Mouse (Mus musculus) thymus, postnatal 0 days (tissue): ENCODE data around the gene Rrm1. TPM values are rescaled to one million over a fixed set of nuclear protein-coding genes. Genes with fewer than 3 reads are reported as not detected.
"Not testable (repeated sequence)": the region's sequence is repeated elsewhere in the genome, so short reads cannot be mapped to it uniquely, and the experiment has no call there.

Experiments
- DNase-seq: peaks from one replicate; pipeline ENCODE4 v3.0.0-alpha.2; 2015; ENCODE audit warnings: low spot score
- polyA plus RNA-seq: library from polyadenylated mRNA; unstranded; fragments of >200 nt; fragmentation: Nextera tagmentation; extraction: Ambion mirVana; gene quantifications from 2 replicates; pipeline ENCODE4 v1.2.1, GENCODE M21; 2015

Rrm1 gene
- polyA plus RNA-seq, 1 experiment from 2014 or later, result 151 TPM

- no peak for DNase-seq
Measured at GRCm38 (mm10) chr7:102477377-102477776, 35.9 kb downstream of the Rrm1 start.

GRCm38 (mm10) chr7:102478425-102478824 is 36.9 kb downstream of the Rrm1 start:
- no peak for DNase-seq

GRCm38 (mm10) chr7:102478926-102479325 is 37.4 kb downstream of the Rrm1 start:
- DNase-seq, result no peak

GRCm38 (mm10) chr7:102479368-102480078 is 38.0 kb downstream of the Rrm1 start:
- no peak for DNase-seq

- DNase-seq, result no peak
Measured at GRCm38 (mm10) chr7:102480821-102481220, 39.3 kb downstream of the Rrm1 start.

GRCm38 (mm10) chr7:102481579-102481978 is 40.1 kb downstream of the Rrm1 start, which contains the start of gene Olfr543:
Gene Olfr543, minus strand, starts transcription at chr7:102481679.
- no peak for DNase-seq

GRCm38 (mm10) chr7:102483665-102484064 is 42.2 kb downstream of the Rrm1 start:
- no peak for DNase-seq

- DNase-seq, result not testable (repeated sequence)
Measured at GRCm38 (mm10) chr7:102484766-102485165, 43.3 kb downstream of the Rrm1 start.

GRCm38 (mm10) chr7:102486105-102486504 is 44.6 kb downstream of the Rrm1 start:
- DNase-seq, result no peak

GRCm38 (mm10) chr7:102488161-102488560 is 46.7 kb downstream of the Rrm1 start, which contains the start of gene Olfr544:
Gene Olfr544, minus strand, starts transcription at chr7:102488313.
- DNase-seq, result no peak

- not testable (repeated sequence) for DNase-seq
Measured at GRCm38 (mm10) chr7:102494416-102494815, 52.9 kb downstream of the Rrm1 start.

GRCm38 (mm10) chr7:102499473-102499872 is 58.0 kb downstream of the Rrm1 start, which contains the start of gene Olfr545:
Gene Olfr545, minus strand, starts transcription at chr7:102499573.
- no peak for DNase-seq

- no peak for DNase-seq
Measured at GRCm38 (mm10) chr7:102501986-102502385, 60.5 kb downstream of the Rrm1 start.

GRCm38 (mm10) chr7:102506848-102507247 is 65.4 kb downstream of the Rrm1 start:
- peak; percentile 67 for DNase-seq

- no peak for DNase-seq
Measured at GRCm38 (mm10) chr7:102508066-102508465, 66.6 kb downstream of the Rrm1 start.

- no peak for DNase-seq
Measured at GRCm38 (mm10) chr7:102508666-102509065, 67.2 kb downstream of the Rrm1 start.

GRCm38 (mm10) chr7:102509726-102510125 is 68.2 kb downstream of the Rrm1 start:
- DNase-seq, result no peak

GRCm38 (mm10) chr7:102511927-102512326 is 70.4 kb downstream of the Rrm1 start:
- no peak for DNase-seq

GRCm38 (mm10) chr7:102512814-102513435 is 71.4 kb downstream of the Rrm1 start:
- DNase-seq, result peak; percentile 87

GRCm38 (mm10) chr7:102514144-102514543 is 72.6 kb downstream of the Rrm1 start:
- DNase-seq, result no peak

GRCm38 (mm10) chr7:102516261-102517050 is 75.0 kb downstream of the Rrm1 start:
- DNase-seq, result no peak

- DNase-seq, result no peak
Measured at GRCm38 (mm10) chr7:102517051-102517335, 75.5 kb downstream of the Rrm1 start.
